Comparison of ENCODE assay signal across 8 mouse cellular contexts in genomic region chr7:27195681-27196611, GRCm38 (mm10). TPM values are rescaled to one million over a fixed set of nuclear protein-coding genes. Genes with fewer than 3 reads are reported as not detected.
DNase-seq lines count a peak whose midpoint lies in the region; ATAC-seq and TF ChIP-seq lines count a peak whose summit lies in the region.

Gene BC024978 (plus strand): TSS chr7:27195781.
Gene Snrpa (minus strand): TSS chr7:27196271.

- WGBS in embryonic facial prominence, embryonic 14.5 days, result under 1% methylated on average over 62 of the region's 64 CpGs
- under 1% methylated on average over 64 of the region's 64 CpGs for WGBS in heart, adult 2 months
- under 1% methylated on average over 64 of the region's 64 CpGs for WGBS in limb, embryonic 13.5 days
- WGBS in midbrain, embryonic 16.5 days, result 1% methylated on average over 64 of the region's 64 CpGs

- intact Hi-C loops in heart, adult 2 months (cut with DNase I), result loop anchor here (1.0 to 2.0 kb wide), 3 partner anchors 15 to 32 kb away; partner anchors contain the start of genes Egln2, Gm21983, Itpkc and Mia

- H3K4me1 ChIP-seq in embryonic facial prominence, embryonic 14.5 days (ENCODE audit: control insufficient read depth, insufficient read depth, low read length), result peaks cover 11% of the 10 kb centered on the region
- H3K4me1 ChIP-seq in heart, adult 2 months (ENCODE audit: control insufficient read depth, insufficient read depth, low read length), result peaks cover 7% of the 10 kb centered on the region
- peaks cover 18% of the 10 kb centered on the region for H3K4me1 ChIP-seq in limb, embryonic 13.5 days
- peaks cover 27% of the 10 kb centered on the region for H3K4me1 ChIP-seq in midbrain, embryonic 16.5 days (ENCODE audit: control insufficient read depth, insufficient read depth, low read length)

- no peaks in the 10 kb centered on the region for H3K9me3 ChIP-seq in embryonic facial prominence, embryonic 14.5 days (ENCODE audit: control insufficient read depth, low read length)
- H3K9me3 ChIP-seq in limb, embryonic 13.5 days, result no peaks in the 10 kb centered on the region
- H3K9me3 ChIP-seq in midbrain, embryonic 16.5 days (replicated peaks; ENCODE audit: control insufficient read depth, low read length, poor library complexity, severe bottlenecking), result no peaks in the 10 kb centered on the region

- peaks cover 39% of the 10 kb centered on the region for H3K36me3 ChIP-seq in embryonic facial prominence, embryonic 14.5 days (ENCODE audit: control insufficient read depth, insufficient read depth, low read length)
- H3K36me3 ChIP-seq in heart, adult 2 months (ENCODE audit: control insufficient read depth, insufficient read depth, low read length), result peaks cover 4% of the 10 kb centered on the region
- peaks cover 44% of the 10 kb centered on the region for H3K36me3 ChIP-seq in limb, embryonic 13.5 days
- H3K36me3 ChIP-seq in midbrain, embryonic 16.5 days (ENCODE audit: control insufficient read depth, insufficient read depth, low read length), result peaks cover 21% of the 10 kb centered on the region

- peak; percentile 79 for TF ChIP-seq POLR2A in heart, adult 2 months (IDR thresholded peaks at IDR 0.05; ENCODE audit: insufficient read depth, low read depth, low read length)

- peak within 1 kb of the TSS; percentile 89 for H3K4me2 ChIP-seq in embryonic facial prominence, embryonic 14.5 days (ENCODE audit: low read depth, low read length)
- peak within 1 kb of the TSS; percentile 82 for H3K4me2 ChIP-seq in limb, embryonic 13.5 days (replicated peaks)
- peak within 1 kb of the TSS; percentile 85 for H3K4me2 ChIP-seq in midbrain, embryonic 16.5 days (ENCODE audit: low read length)

- TF ChIP-seq CTCF in heart, adult 2 months (IDR thresholded peaks at IDR 0.05), result peak; percentile 3; the same call in 1 of the 2 replicates

- peak; percentile 79 for TF ChIP-seq EP300 in heart, adult 2 months (IDR thresholded peaks at IDR 0.05; ENCODE audit: insufficient read depth, low read depth, low read length)

- H3K9ac ChIP-seq in embryonic facial prominence, embryonic 14.5 days (ENCODE audit: low read depth, low read length), result peak within 1 kb of the TSS; percentile 94
- H3K9ac ChIP-seq in heart, adult 2 months (ENCODE audit: low read depth, low read length), result peak within 1 kb of the TSS; percentile 90
- peak within 1 kb of the TSS; percentile 86 for H3K9ac ChIP-seq in limb, embryonic 13.5 days
- peak within 1 kb of the TSS; percentile 91 for H3K9ac ChIP-seq in midbrain, embryonic 16.5 days (ENCODE audit: low read depth, low read length)

- peak within 1 kb of the TSS; percentile 73 for H3K4me3 ChIP-seq in embryonic facial prominence, embryonic 14.5 days (ENCODE audit: low read depth, low read length)
- peak within 1 kb of the TSS; percentile 100 for H3K4me3 ChIP-seq in heart, adult 2 months
- peak within 1 kb of the TSS; percentile 80 for H3K4me3 ChIP-seq in limb, embryonic 13.5 days
- H3K4me3 ChIP-seq in midbrain, embryonic 16.5 days (ENCODE audit: low read depth, low read length), result peak within 1 kb of the TSS; percentile 91

- H3K27ac ChIP-seq in embryonic facial prominence, embryonic 14.5 days (replicated peaks; ENCODE audit: low read depth, low read length), result peak within 1 kb of the TSS; percentile 99
- H3K27ac ChIP-seq in heart, adult 2 months, result peak within 1 kb of the TSS; percentile 100
- H3K27ac ChIP-seq in limb, embryonic 13.5 days, result peak within 1 kb of the TSS; percentile 99
- peak within 1 kb of the TSS; percentile 97 for H3K27ac ChIP-seq in midbrain, embryonic 16.5 days (ENCODE audit: low read length)

- peak; percentile 98 for ATAC-seq in embryonic facial prominence, embryonic 14.5 days (ENCODE audit: low read depth)
- peak; percentile 99 for ATAC-seq in limb, embryonic 13.5 days (ENCODE audit: low FRiP score, low read depth)
- ATAC-seq in midbrain, embryonic 16.5 days, result peak; percentile 98

- H3K79me2 ChIP-seq in heart, adult 2 months (replicated peaks; ENCODE audit: control insufficient read depth, insufficient read depth, low read length), result peaks cover 2% of the 10 kb centered on the region; the same call in 1 of the 2 replicates

- H3K27me3 ChIP-seq in embryonic facial prominence, embryonic 14.5 days (replicated peaks; ENCODE audit: control insufficient read depth, insufficient read depth, low read length), result no peaks in the 10 kb centered on the region
- H3K27me3 ChIP-seq in heart, adult 2 months (ENCODE audit: control insufficient read depth, insufficient read depth, low read length), result no peaks in the 10 kb centered on the region
- no peaks in the 10 kb centered on the region for H3K27me3 ChIP-seq in limb, embryonic 13.5 days
- no peaks in the 10 kb centered on the region for H3K27me3 ChIP-seq in midbrain, embryonic 16.5 days (ENCODE audit: control insufficient read depth, insufficient read depth, low read depth, low read length)

- peak; percentile 100 for DNase-seq in 3T3-L1 (ENCODE audit: low read depth, low spot score)
- peak; percentile 71 to 88 for DNase-seq in adrenal gland, postnatal 4 days (ENCODE audit: low spot score in 2 of 2)
- peak; percentile 100 for DNase-seq in embryonic facial prominence, embryonic 14.5 days (ENCODE audit: low spot score)
- DNase-seq in heart, adult 2 months, result peak; percentile 91 to 98
- peak; percentile 99 to 100 for DNase-seq in kidney, adult 8-10 months
- peak; percentile 85 to 93 for DNase-seq in spleen, postnatal 10 days (ENCODE audit: low spot score in 2 of 2)

RNA-seq across cellular contexts. Expression of gene BC024978, which starts in this region (rescaled TPM):
- 10 to 100 TPM; 19.2 to 22.7 TPM for total RNA-seq in adrenal gland, postnatal 4 days (2021)
- polyA plus RNA-seq in embryonic facial prominence, embryonic 14.5 days (2014; fragmentation: Nextera tagmentation; extraction: Ambion mirVana), result 3.0 and 3.6 TPM in 2 replicates
- 10 to 100 TPM; 14.2 TPM for total RNA-seq in heart, adult 2 months (2021)
- polyA plus RNA-seq in heart, adult 2 months (2012; rRNA removed), result 11.3 and 13.9 TPM in 2 replicates
- 3.6 TPM in 2 replicates for polyA plus RNA-seq in limb, embryonic 13.5 days (2015; fragmentation: Nextera tagmentation; extraction: Ambion mirVana)
- polyA plus RNA-seq in midbrain, embryonic 16.5 days (2015; fragmentation: Nextera tagmentation; extraction: Ambion mirVana), result 3.1 and 4.1 TPM in 2 replicates

RNA-seq across cellular contexts. Expression of gene Snrpa, which starts in this region (rescaled TPM):
- total RNA-seq in adrenal gland, postnatal 4 days (2021), result 100 to 1,000 TPM; 102 to 104 TPM
- polyA plus RNA-seq in embryonic facial prominence, embryonic 14.5 days (2014; fragmentation: Nextera tagmentation; extraction: Ambion mirVana), result 187 and 232 TPM in 2 replicates
- 10 to 100 TPM; 40.6 to 41.3 TPM for total RNA-seq in heart, adult 2 months (2021)
- polyA plus RNA-seq in heart, adult 2 months (2012; rRNA removed), result 85.0 and 87.1 TPM in 2 replicates
- 285 TPM in 2 replicates for polyA plus RNA-seq in limb, embryonic 13.5 days (2015; fragmentation: Nextera tagmentation; extraction: Ambion mirVana)
- 192 and 197 TPM in 2 replicates for polyA plus RNA-seq in midbrain, embryonic 16.5 days (2015; fragmentation: Nextera tagmentation; extraction: Ambion mirVana)

Comparison
In these comparisons a context has a peak if more than half of its experiments do, and no peak if none do; other contexts are left out.
1. Peak in every context shown above with its lines: DNase-seq, ATAC-seq, H3K4me3 ChIP-seq and H3K27ac ChIP-seq.